Mouse (Mus musculus) limb, embryonic 15.5 days (tissue): ENCODE results near the gene Antxr1. TPM values are rescaled to one million over a fixed set of nuclear protein-coding genes. Genes with fewer than 3 reads are reported as not detected.
A peak's percentile ranks its signal among the peaks of the same experiment; 100 is the strongest.

Source experiments
- ATAC-seq: fragments of 200-750 bp; cut with Nextera tagmentation; 2 replicates; pipeline ENCODE4 v1.8.0; 2017; ENCODE audit warnings: low read depth, moderate TSS enrichment; ENCODE audit not compliant: insufficient number of reproducible peaks, low FRiP score, low TSS enrichment
- H3K27ac ChIP-seq: fragments of 300-500 bp; sonication (generic); 2 replicates; pipeline ENCODE4 v1.5.1; 2015; ENCODE audit warnings: moderate library complexity, mild to moderate bottlenecking, inconsistent platforms
- H3K27me3 ChIP-seq: fragments of 300-500 bp; sonication (generic); 2 replicates; pipeline ENCODE4 v1.6.1; 2015; ENCODE audit warnings: inconsistent platforms
- H3K36me3 ChIP-seq: fragments of 300-500 bp; sonication (generic); 2 replicates; pipeline ENCODE4 v1.6.1; 2015; ENCODE audit warnings: inconsistent platforms
- H3K4me1 ChIP-seq: fragments of 300-500 bp; sonication (generic); 2 replicates; pipeline ENCODE4 v1.6.1; 2015; ENCODE audit warnings: inconsistent platforms
- H3K4me2 ChIP-seq: fragments of 300-500 bp; sonication (generic); 2 replicates; pipeline ENCODE4 v1.6.1; 2015; ENCODE audit warnings: mild to moderate bottlenecking, inconsistent platforms
- H3K4me3 ChIP-seq: fragments of 300-500 bp; sonication (generic); 2 replicates; pipeline ENCODE4 v1.5.1; 2015; ENCODE audit warnings: mild to moderate bottlenecking, inconsistent platforms
- H3K9ac ChIP-seq: fragments of 300-500 bp; sonication (generic); 2 replicates; pipeline ENCODE4 v1.6.1; 2015; ENCODE audit warnings: inconsistent platforms
- H3K9me3 ChIP-seq: fragments of 300-500 bp; sonication (generic); 2 replicates; pipeline ENCODE4 v1.6.1; 2016; ENCODE audit warnings: inconsistent platforms
- whole genome bisulfite sequencing: fragments of 180-500 bp; shearing (Covaris S2); methylation state at CpG from one replicate; pipeline ENCODE4 v1.1.7; 2015; 5-methylcytosine and 5-hydroxymethylcytosine counted together
- polyA plus RNA-seq: library from polyadenylated mRNA; unstranded; fragments of >200 nt; fragmentation: Nextera tagmentation; extraction: Ambion mirVana; gene quantifications from 2 replicates; pipeline ENCODE4 v1.2.1, GENCODE M21; 2015

Gene Antxr1
- polyA plus RNA-seq, 1 experiment from 2014 or later = 21.7 TPM

- no peak overlapping the region for H3K4me3 ChIP-seq
- WGBS = 45% methylated on average over 8 of the region's 8 CpGs
- no peak overlapping the region for H3K9ac ChIP-seq
- ATAC-seq = 0 out of 2 replicates have a peak, but pooled peaks have one; percentile 14
- H3K27ac ChIP-seq = no peak overlapping the region
- H3K36me3 ChIP-seq = no peaks in the 10 kb centered on the region; the same call in 1 of the 2 replicates
- H3K9me3 ChIP-seq = no peaks in the 10 kb centered on the region
- H3K27me3 ChIP-seq = no peaks in the 10 kb centered on the region
- H3K4me1 ChIP-seq = peaks cover 23% of the 10 kb centered on the region
- H3K4me2 ChIP-seq = no peak overlapping the region
Observed at GRCm38 (mm10) chr6:87127049-87127753, 208.4 kb downstream of the Antxr1 start.

DNA sequence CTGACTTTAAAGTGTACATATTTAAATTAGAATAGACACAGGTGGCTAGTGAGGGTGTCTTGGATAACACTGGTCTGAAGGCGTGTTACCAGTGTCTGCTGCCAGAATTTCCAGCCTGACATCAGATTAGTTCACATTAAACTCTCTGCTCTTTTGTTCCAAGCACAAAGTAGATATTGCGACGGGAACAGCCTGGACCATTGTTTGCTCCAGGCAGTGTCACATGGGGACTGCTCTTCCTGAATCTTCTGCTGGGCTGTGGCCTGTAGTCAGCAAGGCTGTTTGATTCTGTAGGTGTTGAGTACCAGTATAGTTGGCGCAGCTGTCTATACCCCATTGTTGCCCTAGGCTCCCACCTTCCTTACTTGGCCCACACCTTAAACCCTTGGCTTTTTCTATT is 211.6 kb downstream of the Antxr1 start:
- no peak for ATAC-seq
- WGBS = 87% methylated on average over 4 of the region's 4 CpGs
- Histone ChIP-seq H3K4me1 (peaks cover 20% of the 10 kb centered on the region), H3K27ac (no peak overlapping the region), H3K36me3 (no peaks in the 10 kb centered on the region), H3K27me3 (no peaks in the 10 kb centered on the region), H3K9me3 (no peaks in the 10 kb centered on the region), H3K9ac (no peak overlapping the region), H3K4me3 (no peak overlapping the region), H3K4me2 (no peak overlapping the region)

DNA sequence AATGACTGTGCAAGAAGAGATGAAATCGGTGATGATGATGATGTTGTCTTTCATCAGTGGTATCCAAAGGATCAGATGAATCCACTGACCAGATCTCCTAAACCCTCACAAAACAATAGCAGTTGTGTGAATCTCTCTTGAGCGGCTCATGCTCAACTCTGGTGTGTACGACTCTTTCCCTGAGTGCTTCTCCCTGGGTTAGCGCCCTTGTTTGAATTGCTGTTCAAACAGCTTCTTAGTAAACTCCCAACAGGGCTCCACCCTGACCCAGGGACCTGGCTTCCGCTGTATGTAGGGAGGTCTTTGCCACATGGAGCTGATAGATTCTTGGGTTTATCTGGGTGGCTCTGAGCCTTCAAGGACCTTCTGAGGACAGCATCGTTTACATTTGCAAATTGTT is 212.2 kb downstream of the Antxr1 start:
- Histone ChIP-seq H3K9me3 (no peaks in the 10 kb centered on the region), H3K4me3 (no peak overlapping the region), H3K27me3 (no peaks in the 10 kb centered on the region), H3K4me2 (no peak overlapping the region), H3K27ac (no peak overlapping the region), H3K9ac (no peak overlapping the region), H3K4me1 (peaks cover 20% of the 10 kb centered on the region), H3K36me3 (no peaks in the 10 kb centered on the region)
- WGBS = 90% methylated on average over 6 of the region's 6 CpGs
- ATAC-seq = no peak

DNA sequence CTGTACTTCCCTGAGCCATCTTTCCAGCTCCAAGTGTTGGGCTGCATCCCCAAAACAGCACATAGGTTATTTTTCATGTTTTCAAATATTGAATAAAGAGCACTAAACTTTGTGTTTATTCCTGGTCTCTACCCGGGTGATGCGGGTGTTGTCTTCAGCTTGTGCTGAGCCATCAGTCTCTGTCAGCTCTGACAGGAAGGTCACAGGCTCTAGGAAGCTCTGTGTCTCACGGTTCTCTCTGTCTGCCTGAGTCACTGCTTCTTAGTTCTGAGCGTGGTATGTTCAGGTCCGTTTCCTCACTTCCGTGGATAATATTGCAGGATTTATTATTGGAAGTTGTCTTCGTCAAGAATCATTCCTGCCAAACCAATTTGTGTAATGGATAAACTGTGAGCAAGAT is 213.7 kb downstream of the Antxr1 start:
- H3K4me3 ChIP-seq = no peak overlapping the region
- no peaks in the 10 kb centered on the region for H3K27me3 ChIP-seq
- H3K4me1 ChIP-seq = peaks cover 14% of the 10 kb centered on the region
- no peaks in the 10 kb centered on the region for H3K36me3 ChIP-seq
- no peak overlapping the region for H3K27ac ChIP-seq
- no peak for ATAC-seq
- H3K4me2 ChIP-seq = no peak overlapping the region
- WGBS = 69% methylated on average over 7 of the region's 7 CpGs
- no peak overlapping the region for H3K9ac ChIP-seq
- no peaks in the 10 kb centered on the region for H3K9me3 ChIP-seq

- Histone ChIP-seq H3K27ac (no peak overlapping the region), H3K9ac (no peak overlapping the region), H3K9me3 (no peaks in the 10 kb centered on the region), H3K27me3 (no peaks in the 10 kb centered on the region), H3K4me1 (peaks cover 20% of the 10 kb centered on the region), H3K4me3 (no peak overlapping the region), H3K4me2 (no peak overlapping the region), H3K36me3 (no peaks in the 10 kb centered on the region)
- ATAC-seq = no peak
- WGBS = 87% methylated on average over 6 of the region's 6 CpGs
Observed at GRCm38 (mm10) chr6:87120661-87121060, 215.0 kb downstream of the Antxr1 start.

- Histone ChIP-seq H3K9ac (no peak overlapping the region), H3K27ac (no peak overlapping the region), H3K9me3 (no peaks in the 10 kb centered on the region), H3K4me2 (no peak overlapping the region), H3K36me3 (no peaks in the 10 kb centered on the region), H3K27me3 (no peaks in the 10 kb centered on the region), H3K4me1 (peaks cover 21% of the 10 kb centered on the region), H3K4me3 (no peak overlapping the region)
- 45% methylated on average over 4 of the region's 4 CpGs for WGBS
- ATAC-seq = no peak
Observed at GRCm38 (mm10) chr6:87119975-87120374, 215.6 kb downstream of the Antxr1 start.

- WGBS = 78% methylated on average over 20 of the region's 20 CpGs
- Histone ChIP-seq H3K9ac (no peak overlapping the region), H3K9me3 (no peaks in the 10 kb centered on the region), H3K27ac (no peak overlapping the region), H3K4me1 (peaks cover 21% of the 10 kb centered on the region), H3K36me3 (no peaks in the 10 kb centered on the region), H3K4me3 (no peak overlapping the region), H3K27me3 (no peaks in the 10 kb centered on the region), H3K4me2 (no peak overlapping the region)
- no peak for ATAC-seq
Observed at GRCm38 (mm10) chr6:87119066-87119837, 216.4 kb downstream of the Antxr1 start.

DNA sequence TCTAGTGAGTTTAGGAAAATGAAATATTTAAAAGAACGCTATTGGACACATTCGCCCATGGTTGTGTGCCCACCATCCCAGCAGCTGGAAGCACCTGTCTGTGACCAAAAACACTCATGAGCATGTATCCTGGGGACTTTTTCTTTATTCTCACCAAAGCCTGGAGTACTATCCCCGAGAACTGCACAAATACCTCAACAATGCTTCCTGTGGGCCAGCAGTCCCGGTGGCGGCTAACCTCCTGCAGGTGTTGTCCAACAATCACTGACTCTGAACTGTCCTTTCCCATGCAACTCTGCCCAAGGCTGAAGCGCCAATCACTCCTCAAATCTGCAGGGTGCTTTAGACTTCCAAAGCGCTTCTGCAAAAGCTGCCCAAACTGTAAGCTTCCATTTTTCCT is 219.0 kb downstream of the Antxr1 start:
- Histone ChIP-seq H3K4me2 (no peak overlapping the region), H3K4me3 (no peak overlapping the region), H3K4me1 (peaks cover 32% of the 10 kb centered on the region), H3K27me3 (no peaks in the 10 kb centered on the region), H3K9ac (no peak overlapping the region), H3K36me3 (no peaks in the 10 kb centered on the region), H3K9me3 (no peaks in the 10 kb centered on the region), H3K27ac (no peak overlapping the region)
- 73% methylated on average over 7 of the region's 7 CpGs for WGBS
- ATAC-seq = no peak

GRCm38 (mm10) chr6:87115981-87116380 is 219.6 kb downstream of the Antxr1 start:
- peaks cover 37% of the 10 kb centered on the region for H3K4me1 ChIP-seq
- WGBS = 71% methylated on average over 2 of the region's 2 CpGs
- no peak for ATAC-seq
- H3K27me3 ChIP-seq = no peaks in the 10 kb centered on the region
- no peaks in the 10 kb centered on the region for H3K9me3 ChIP-seq
- no peak overlapping the region for H3K9ac ChIP-seq
- H3K4me3 ChIP-seq = no peak overlapping the region
- peak overlapping the region; percentile 13; the same call in 1 of the 2 replicates for H3K27ac ChIP-seq
- no peaks in the 10 kb centered on the region for H3K36me3 ChIP-seq
- no peak overlapping the region for H3K4me2 ChIP-seq

DNA sequence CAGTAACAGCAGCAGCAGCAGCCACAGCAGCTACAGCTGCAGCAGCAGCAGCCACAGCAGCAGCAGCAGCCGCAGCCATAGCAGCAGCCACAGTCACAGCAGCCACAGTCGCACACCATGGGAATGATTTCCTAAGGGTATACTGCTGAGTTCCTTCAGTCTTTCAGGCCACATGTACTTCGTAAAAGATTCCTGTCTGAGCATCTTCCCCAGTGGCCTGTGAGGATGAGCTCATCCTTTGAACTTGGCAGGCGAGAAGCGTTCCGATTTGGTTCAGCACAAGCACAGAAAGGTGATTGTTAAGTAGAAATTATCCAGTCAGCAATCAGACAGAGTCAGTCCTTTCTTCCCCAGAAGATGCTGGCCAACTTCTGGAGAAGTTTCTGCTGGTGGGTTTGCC is 223.5 kb downstream of the Antxr1 start:
- H3K36me3 ChIP-seq = no peaks in the 10 kb centered on the region
- peak overlapping the region; percentile 77 for H3K27ac ChIP-seq
- no peak overlapping the region for H3K9ac ChIP-seq
- H3K27me3 ChIP-seq = no peaks in the 10 kb centered on the region
- no peaks in the 10 kb centered on the region for H3K9me3 ChIP-seq
- 51% methylated on average over 6 of the region's 6 CpGs for WGBS
- no peak overlapping the region for H3K4me2 ChIP-seq
- peaks cover 34% of the 10 kb centered on the region for H3K4me1 ChIP-seq
- no peak overlapping the region for H3K4me3 ChIP-seq
- ATAC-seq = peak; percentile 61; the same call in 1 of the 2 replicates

DNA sequence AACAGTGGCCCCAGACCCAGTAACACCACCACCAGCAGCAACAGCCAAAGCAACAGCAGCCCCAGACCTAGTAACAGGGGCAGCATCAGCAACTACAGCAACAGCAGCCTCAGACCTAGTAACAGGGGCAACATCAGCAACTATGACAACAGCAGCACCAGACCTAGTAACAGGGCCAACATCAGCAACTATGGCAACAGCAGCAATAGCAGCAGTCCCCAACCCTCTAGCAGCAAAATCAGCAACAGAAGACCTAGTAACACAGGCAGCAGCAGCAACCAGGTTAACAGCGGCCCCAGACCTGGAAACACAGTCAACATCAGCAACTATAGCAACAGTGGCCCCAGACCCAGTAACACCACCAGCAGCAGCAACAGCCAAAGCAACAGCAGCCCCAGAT is 224.1 kb downstream of the Antxr1 start:
- 83% methylated on average over 1 of the region's 1 CpGs for WGBS
- peak overlapping the region; percentile 77 for H3K27ac ChIP-seq
- H3K9ac ChIP-seq = no peak overlapping the region
- no peak overlapping the region for H3K4me3 ChIP-seq
- H3K9me3 ChIP-seq = no peaks in the 10 kb centered on the region
- no peak overlapping the region for H3K4me2 ChIP-seq
- ATAC-seq = 0 out of 2 replicates have a peak, but pooled peaks have one; percentile 24
- no peaks in the 10 kb centered on the region for H3K27me3 ChIP-seq
- H3K36me3 ChIP-seq = no peaks in the 10 kb centered on the region
- peaks cover 31% of the 10 kb centered on the region for H3K4me1 ChIP-seq

DNA sequence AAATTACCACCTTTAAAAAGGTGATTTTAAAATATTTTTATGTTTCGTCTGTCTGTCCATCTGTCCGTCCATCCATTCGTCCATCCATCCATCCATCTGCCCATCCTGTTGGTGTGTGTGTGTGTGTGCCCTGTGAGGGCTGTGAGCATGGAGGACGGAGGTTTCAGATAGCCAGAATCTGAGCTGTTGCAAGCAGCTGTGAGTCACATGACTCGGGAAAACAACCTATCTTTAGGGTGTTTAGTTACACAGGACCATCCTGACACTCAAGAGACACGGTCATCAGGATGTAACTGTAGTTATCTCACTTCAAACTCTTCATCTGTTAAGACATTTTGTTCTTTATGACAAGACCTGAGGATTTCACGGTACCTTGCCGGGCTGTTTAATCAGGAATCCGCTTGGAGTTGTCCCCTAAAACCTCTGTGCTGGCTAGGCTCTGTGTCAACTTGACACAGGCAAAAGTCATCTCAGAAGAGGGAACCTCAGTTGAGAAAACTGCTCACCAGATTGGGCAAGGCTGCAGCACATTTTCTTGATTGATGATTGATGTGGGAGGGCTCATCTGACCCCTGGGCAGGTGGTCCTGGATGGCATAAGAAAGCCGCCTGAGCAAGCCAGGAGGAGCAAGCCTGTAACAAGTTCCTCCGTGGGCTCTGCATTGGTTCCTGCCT is 231.4 kb downstream of the Antxr1 start, which contains the start of gene D6Ertd527e:
TSS of gene D6Ertd527e (plus strand) at position 624 of the 674 bp plus-strand sequence.
- Histone ChIP-seq H3K27me3 (no peaks in the 10 kb centered on the region), H3K9me3 (no peaks in the 10 kb centered on the region), H3K9ac (no peak within 1 kb of the TSS), H3K4me3 (no peak within 1 kb of the TSS), H3K27ac (peak within 1 kb of the TSS; percentile 50; the same call in 1 of the 2 replicates), H3K4me1 (peaks cover 43% of the 10 kb centered on the region), H3K4me2 (no peak within 1 kb of the TSS), H3K36me3 (no peaks in the 10 kb centered on the region)
- WGBS = 81% methylated on average over 11 of the region's 11 CpGs
- no peak for ATAC-seq
